Mouse (Mus musculus) ZHBTc4 (cell line): Measurements from ENCODE around the gene Klk1b4.

Experiments
- DNase-seq: peaks from one replicate; pipeline ENCODE4 v3.0.0-alpha.2; 2011; ENCODE audit warnings: low read depth, low spot score

Klk1b4 gene

GRCm38 (mm10) chr7:44253023-44253616 is 45.9 kb downstream of the Klk1b4 start:
- DNase-seq: no peak

- DNase-seq: no peak
Observed at GRCm38 (mm10) chr7:44254930-44255329, 47.7 kb downstream of the Klk1b4 start.

- no peak for DNase-seq
Observed at GRCm38 (mm10) chr7:44257278-44257677, 50.0 kb downstream of the Klk1b4 start, which contains the start of gene Acp4. TSS of gene Acp4 (minus strand) at chr7:44257378.

GRCm38 (mm10) chr7:44260410-44260809 is 53.2 kb downstream of the Klk1b4 start:
- no peak for DNase-seq

GRCm38 (mm10) chr7:44261147-44261546 is 53.9 kb downstream of the Klk1b4 start, which contains the start of gene Gm15517:
TSS of gene Gm15517 (plus strand) at chr7:44261447.
- no peak for DNase-seq
